Mouse (Mus musculus): ENCODE results near the gene Cacnb4.

- TF ChIP-seq CTCF (IDR thresholded peaks at IDR 0.05) (no peak), EP300 (IDR thresholded peaks at IDR 0.05; ENCODE audit: insufficient read depth, low read depth, low read length) (no peak), POLR2A (IDR thresholded peaks at IDR 0.05; ENCODE audit: insufficient read depth, low read depth, low read length) (no peak)
These were observed 193.1 kb downstream of the Cacnb4 start for GRCm38 (mm10) chr2:52483496-52483895.

All from heart, adult 2 months (tissue).